Mouse (Mus musculus) Patski (cell line): ENCODE measurements around the gene Arhgef12. TPM values are rescaled to one million over a fixed set of nuclear protein-coding genes. Genes with fewer than 3 reads are reported as not detected.
A peak's percentile ranks its signal among the peaks of the same experiment; 100 is the strongest.
"Not testable (repeated sequence)": the region's sequence is repeated elsewhere in the genome, so short reads cannot be mapped to it uniquely, and the experiment has no call there.

Experiments
- ATAC-seq: fragments of 100-300 bp; one replicate; pipeline ENCODE4 v1.8.0; 2021
- CTCF ChIA-PET: fragments of 350-600 bp; sonication (Branson Sonifier 250); formaldehyde crosslinking; loops from one replicate; lab custom pipeline; 2022; ENCODE audit warnings: inconsistent platforms; lab: Charles Lee
- POLR2A ChIA-PET: fragments of 350-600 bp; sonication (Branson Sonifier 250); formaldehyde crosslinking; loops from one replicate; lab custom pipeline; 2022; ENCODE audit warnings: antibody characterized with exemption, inconsistent platforms; lab: Charles Lee
- DNase-seq: peaks from one replicate; pipeline ENCODE4 v3.0.0-alpha.2; 2011; ENCODE audit warnings: low read depth, low spot score
- H3K27me3 ChIP-seq: fragments of 371-371 bp; one replicate; pipeline ENCODE4 v1.5.1; 2021
- CTCF ChIP-seq: fragments of 100-300 bp; IDR thresholded peaks from one replicate; pipeline ENCODE4 v1.5.1; 2021
- in situ Hi-C: fragments of 300-500 bp; cut with MboI; formaldehyde crosslinking; loops from 3 replicates; pipeline ENCODE4 v1.11.1; 2018; ENCODE audit warnings: low pct_unique_long_range_greater_than_20kb, mixed read lengths
- polyA plus RNA-seq: library from polyadenylated mRNA; unstranded; gene quantifications from one replicate; pipeline ENCODE4 v1.2.3, GENCODE M21; 2021

Gene Arhgef12
- polyA plus RNA-seq, 1 experiment from 2014 or later = 91.2 TPM

DNA sequence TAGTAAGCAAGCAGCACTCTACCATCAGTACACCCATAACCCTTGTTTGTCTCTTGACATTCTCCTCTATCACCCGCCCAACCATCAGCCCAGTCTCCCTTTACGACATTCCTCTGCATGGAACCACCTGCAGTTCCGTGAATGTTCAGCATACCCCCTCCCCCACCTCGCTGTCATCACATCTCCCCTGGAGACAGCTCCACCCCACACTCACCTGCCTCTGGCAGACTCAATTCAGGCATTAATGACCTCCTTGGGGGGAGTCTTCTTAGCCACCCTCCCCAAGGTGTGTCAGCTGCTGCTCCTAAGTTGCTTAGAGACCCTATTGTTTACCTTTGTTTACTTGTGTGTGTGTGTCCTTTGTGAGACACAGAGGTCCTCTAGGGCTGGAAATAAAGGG lies 25.3 kb upstream of the Arhgef12 start:
- ATAC-seq (no peak), DNase-seq (no peak)
- in situ Hi-C loops = no loop called here
- ChIA-PET CTCF (no interaction called here), POLR2A (no interaction called here)
- TF ChIP-seq CTCF = no peak
- H3K27me3 ChIP-seq = no peaks in the 10 kb centered on the region

- ChIA-PET POLR2A (no interaction called here), CTCF (interaction anchor here (0.7 to 1.7 kb wide), 3 partner anchors 10 to 160 kb away, joined by 3 to 10 read pairs (median 5); no protein-coding TSS in a partner anchor)
- DNase-seq = no peak
- no peak for ATAC-seq
- no peak for TF ChIP-seq CTCF
- H3K27me3 ChIP-seq = no peaks in the 10 kb centered on the region
- in situ Hi-C loops = no loop called here
Observed at GRCm38 (mm10) chr9:43131940-43132339, 24.9 kb upstream of the Arhgef12 start.

- CTCF ChIA-PET = interaction anchor here (1.4 to 1.7 kb wide), 3 partner anchors 9 to 152 kb away, joined by 3 to 10 read pairs (median 5); no protein-coding TSS in a partner anchor
Observed at GRCm38 (mm10) chr9:43130684-43131083, 23.6 kb upstream of the Arhgef12 start.

DNA sequence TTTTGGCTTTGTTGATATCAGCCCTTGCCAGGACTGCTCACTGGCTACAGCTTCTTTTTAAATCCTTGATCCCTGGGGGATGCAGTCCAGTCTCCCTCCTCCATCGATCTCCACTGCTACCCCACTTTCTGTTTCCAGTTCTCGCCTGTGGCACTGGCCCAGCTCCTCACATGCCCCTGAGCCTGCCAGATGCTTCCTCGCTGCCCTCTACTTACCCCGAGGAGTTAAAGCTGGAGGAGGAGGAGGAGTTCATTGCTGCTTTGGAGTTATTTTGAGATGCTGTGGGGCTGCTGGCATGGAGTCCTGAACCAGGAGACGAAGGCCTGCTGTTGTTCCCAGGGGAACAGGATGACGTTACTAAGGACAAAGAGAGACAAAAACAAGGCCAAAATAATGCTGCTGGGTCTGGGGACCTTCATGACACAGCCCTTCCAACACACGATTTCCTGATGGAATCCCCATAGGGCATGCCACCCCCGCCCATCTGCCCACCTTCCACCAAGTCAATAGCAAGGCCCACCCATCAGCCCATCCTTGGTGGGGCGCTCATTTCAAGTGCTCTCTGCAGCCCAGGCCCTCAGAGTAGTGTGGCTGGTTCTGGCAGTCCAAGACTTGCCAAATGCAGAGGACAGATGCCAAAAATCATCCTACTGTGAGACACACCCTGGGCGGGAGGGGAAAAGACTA lies 20.2 kb upstream of the Arhgef12 start:
- ATAC-seq = no peak
- no peaks in the 10 kb centered on the region for H3K27me3 ChIP-seq
- ChIA-PET POLR2A (no interaction called here), CTCF (no interaction called here)
- in situ Hi-C loops = no loop called here
- DNase-seq = no peak
- TF ChIP-seq CTCF = no peak

More at GRCm38 (mm10) chr9:43130684-43131083, 23.6 kb upstream of the Arhgef12 start:
- TF ChIP-seq CTCF = no peak
- no peaks in the 10 kb centered on the region for H3K27me3 ChIP-seq
- POLR2A ChIA-PET = no interaction called here
- no peak for ATAC-seq
- DNase-seq = no peak
- in situ Hi-C loops = no loop called here

- no peak for DNase-seq
- peak; percentile 36 for TF ChIP-seq CTCF
- in situ Hi-C loops = no loop called here
- ChIA-PET POLR2A (no interaction called here), CTCF (interaction anchor here (1.8 kb wide), 1 partner anchor 9 kb away, joined by 5 read pairs; no protein-coding TSS in a partner anchor)
- ATAC-seq = no peak
- H3K27me3 ChIP-seq = no peaks in the 10 kb centered on the region
Observed at GRCm38 (mm10) chr9:43122379-43122778, 15.3 kb upstream of the Arhgef12 start.

- DNase-seq, in situ Hi-C loops, ATAC-seq, H3K27me3 ChIP-seq, POLR2A ChIA-PET: not testable (repeated sequence)
- CTCF ChIA-PET = interaction anchor here (1.8 kb wide), 1 partner anchor 9 kb away, joined by 5 read pairs; no protein-coding TSS in a partner anchor
Observed at GRCm38 (mm10) chr9:43121948-43122347, 14.9 kb upstream of the Arhgef12 start.

DNA sequence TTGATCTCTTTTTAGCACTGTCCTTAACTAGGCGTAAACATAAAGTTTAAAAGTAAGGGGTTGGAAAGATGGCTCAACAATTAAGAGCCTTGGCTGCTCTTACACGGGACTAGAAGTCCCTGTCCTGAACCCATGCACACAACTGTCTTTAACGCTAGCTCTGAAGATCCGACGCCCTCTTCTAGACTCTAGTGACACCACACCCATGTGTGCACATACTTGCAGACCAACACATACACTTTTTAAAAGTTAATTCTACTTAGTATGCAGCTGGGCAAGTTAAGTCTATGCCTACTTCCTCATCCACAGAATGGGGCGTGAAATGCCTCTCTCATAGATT lies 9.9 kb upstream of the Arhgef12 start:
- TF ChIP-seq CTCF = no peak
- DNase-seq (no peak), ATAC-seq (no peak)
- POLR2A ChIA-PET = no interaction called here
- in situ Hi-C loops = no loop called here
- CTCF ChIA-PET = interaction anchor here (2.0 kb wide), 1 partner anchor 10 kb away, joined by 10 read pairs; the partner anchor contains the start of gene Arhgef12
- H3K27me3 ChIP-seq = no peaks in the 10 kb centered on the region

DNA sequence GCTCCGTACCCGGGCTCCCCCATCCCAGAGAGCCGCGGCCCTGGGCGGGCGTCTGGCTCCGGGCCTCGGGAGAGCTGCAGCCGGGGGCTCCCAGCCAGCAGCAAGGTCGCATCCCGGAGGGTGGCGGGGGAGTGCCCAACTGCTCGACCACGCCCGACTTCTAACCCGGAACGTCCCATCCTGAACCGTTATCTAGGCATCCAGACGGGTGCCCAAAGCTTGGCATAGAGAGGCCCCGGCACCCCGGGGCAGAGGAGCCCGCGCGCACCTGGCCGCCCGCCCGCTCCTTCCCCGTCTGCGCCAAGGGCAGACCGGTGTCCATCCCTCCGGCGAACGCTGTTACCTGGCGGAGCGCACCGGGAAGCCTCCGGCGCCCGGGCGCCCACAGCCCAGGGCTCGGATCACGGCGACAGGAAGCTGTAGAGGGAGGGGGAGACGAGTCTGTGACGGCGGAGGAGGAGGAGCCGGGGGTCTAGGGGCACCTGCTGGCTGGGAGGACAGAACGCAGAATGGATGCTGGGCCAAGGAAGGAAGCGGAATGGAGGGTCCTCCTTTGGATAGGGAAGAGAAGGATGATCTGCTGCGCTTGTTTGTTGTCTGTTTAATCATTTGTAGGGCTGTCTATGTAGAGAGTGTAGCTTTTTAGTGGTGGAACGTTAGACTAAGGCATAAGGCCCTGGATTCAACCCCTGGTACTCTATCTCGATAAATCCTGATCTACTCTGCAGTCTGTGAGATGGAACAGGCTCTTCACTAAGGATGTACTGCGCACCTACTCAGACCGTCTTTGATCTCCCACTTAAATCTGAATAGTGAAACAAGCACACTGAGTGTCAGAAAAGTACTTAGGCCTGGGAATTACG lies 9.3 kb upstream of the Arhgef12 start, which contains the start of gene Tmem136:
TSS of gene Tmem136 (minus strand) at position 437 of the 863 bp plus-strand sequence.
- POLR2A ChIA-PET = interaction anchor here (0.8 to 1.7 kb wide), 3 partner anchors 9 to 117 kb away, joined by 3 to 4 read pairs (median 3); partner anchors contain the start of gene Arhgef12
- peak; percentile 48 for TF ChIP-seq CTCF
- CTCF ChIA-PET = interaction anchor here (1.8 to 3.1 kb wide), 3 partner anchors 9 to 115 kb away, joined by 4 to 12 read pairs (median 10); partner anchors contain the start of gene Arhgef12
- ATAC-seq (peak; percentile 79), DNase-seq (no peak)
- in situ Hi-C loops = no loop called here
- no peaks in the 10 kb centered on the region for H3K27me3 ChIP-seq

GRCm38 (mm10) chr9:43115431-43116133 lies 8.5 kb upstream of the Arhgef12 start:
- H3K27me3 ChIP-seq = no peaks in the 10 kb centered on the region
- in situ Hi-C loops = no loop called here
- POLR2A ChIA-PET = interaction anchor here (0.8 to 1.7 kb wide), 3 partner anchors 9 to 116 kb away, joined by 3 to 4 read pairs (median 3); partner anchors contain the start of gene Arhgef12
- DNase-seq (no peak), ATAC-seq (no peak)
- CTCF ChIA-PET = interaction anchor here (1.6 to 3.1 kb wide), 4 partner anchors 8 to 117 kb away, joined by 4 to 12 read pairs (median 8); partner anchors contain the start of gene Arhgef12
- TF ChIP-seq CTCF = no peak
